Mouse (Mus musculus): ENCODE measurements at regions not wholly inside any gene's neighbourhood (a gene's known extent, or its start where the extent isn't known, plus 50 kb on each side); places are given as distances from the start of the nearest gene placed in this dataset.

GRCm38 (mm10) chr12:86579716-86580115, 98.8 kb upstream of the Vash1 start:
- no peak for DNase-seq (ENCODE audit: low read depth, low spot score)

- DNase-seq (ENCODE audit: low read depth, low spot score), result no peak
Measured at GRCm38 (mm10) chr12:86580132-86580718, 98.3 kb upstream of the Vash1 start.

GRCm38 (mm10) chr12:86582076-86582475, 96.4 kb upstream of the Vash1 start:
- no peak for DNase-seq (ENCODE audit: low read depth, low spot score)

GRCm38 (mm10) chr12:86588010-86588409, 90.5 kb upstream of the Vash1 start:
- no peak for DNase-seq (ENCODE audit: low read depth, low spot score)

GRCm38 (mm10) chr12:86592509-86592908, 86.0 kb upstream of the Vash1 start:
- no peak for DNase-seq (ENCODE audit: low read depth, low spot score)

- DNase-seq (ENCODE audit: low read depth, low spot score), result no peak
Measured at GRCm38 (mm10) chr12:86594647-86595046, 83.9 kb upstream of the Vash1 start.

- DNase-seq (ENCODE audit: low read depth, low spot score), result no peak
Measured at GRCm38 (mm10) chr12:86600041-86600440, 78.5 kb upstream of the Vash1 start.

GRCm38 (mm10) chr12:86603521-86603920, 75.0 kb upstream of the Vash1 start:
- no peak for DNase-seq (ENCODE audit: low read depth, low spot score)

- peak; percentile 20 for DNase-seq (ENCODE audit: low read depth, low spot score)
Measured at GRCm38 (mm10) chr12:86612431-86613040, 66.0 kb upstream of the Vash1 start.

GRCm38 (mm10) chr12:86614156-86614555, 64.3 kb upstream of the Vash1 start:
- peak; percentile 61 for DNase-seq (ENCODE audit: low read depth, low spot score)

GRCm38 (mm10) chr12:86616327-86616726, 62.2 kb upstream of the Vash1 start:
- DNase-seq (ENCODE audit: low read depth, low spot score), result peak; percentile 13

GRCm38 (mm10) chr12:86624195-86624594, 54.3 kb upstream of the Vash1 start:
- DNase-seq (ENCODE audit: low read depth, low spot score), result no peak

- DNase-seq (ENCODE audit: low read depth, low spot score), result no peak
Measured at GRCm38 (mm10) chr12:86626684-86627083, 51.8 kb upstream of the Vash1 start.

GRCm38 (mm10) chr12:86628050-86628782, 50.3 kb upstream of the Vash1 start:
- no peak for DNase-seq (ENCODE audit: low read depth, low spot score)

Measured in retina, adult 2 months (tissue).